Mouse (Mus musculus) hindbrain, embryonic 13.5 days (tissue): ENCODE data around the gene Hoga1. TPM values are rescaled to one million over a fixed set of nuclear protein-coding genes. Genes with fewer than 3 reads are reported as not detected.

ENCODE experiments used
- ATAC-seq: fragments of 200-750 bp; cut with Nextera tagmentation; 2 replicates; pipeline ENCODE4 v1.8.0; 2017; ENCODE audit warnings: moderate TSS enrichment; ENCODE audit not compliant: low FRiP score
- H3K27ac ChIP-seq: fragments of 300-500 bp; sonication (generic); 2 replicates; pipeline ENCODE4 v1.5.1; 2015; ENCODE audit warnings: inconsistent platforms, mild to moderate bottlenecking, moderate library complexity
- H3K27me3 ChIP-seq: fragments of 300-500 bp; sonication (generic); 2 replicates; pipeline ENCODE4 v1.6.1; 2015; ENCODE audit warnings: mild to moderate bottlenecking, inconsistent platforms
- H3K36me3 ChIP-seq: fragments of 300-500 bp; sonication (generic); 2 replicates; pipeline ENCODE4 v1.6.1; 2015; ENCODE audit warnings: mild to moderate bottlenecking, inconsistent platforms
- H3K4me1 ChIP-seq: fragments of 300-500 bp; sonication (generic); replicated peaks from 2 replicates; pipeline ENCODE4 v1.6.1; 2015; ENCODE audit warnings: inconsistent platforms
- H3K4me2 ChIP-seq: fragments of 300-500 bp; sonication (generic); 2 replicates; pipeline ENCODE4 v1.6.1; 2015; ENCODE audit warnings: inconsistent platforms, mild to moderate bottlenecking, moderate library complexity
- H3K4me3 ChIP-seq: fragments of 300-500 bp; sonication (generic); 2 replicates; pipeline ENCODE4 v1.5.1; 2015; ENCODE audit warnings: mild to moderate bottlenecking, inconsistent platforms
- H3K9ac ChIP-seq: fragments of 300-500 bp; sonication (generic); 2 replicates; pipeline ENCODE4 v1.6.1; 2015; ENCODE audit warnings: mild to moderate bottlenecking, inconsistent platforms
- H3K9me3 ChIP-seq: fragments of 300-500 bp; sonication (generic); 2 replicates; pipeline ENCODE4 v1.6.1; 2016; ENCODE audit warnings: inconsistent platforms
- WGBS: fragments of 180-500 bp; shearing (Covaris S2); methylation state at CpG from one replicate; pipeline ENCODE4 v1.1.7; 2015; 5-methylcytosine and 5-hydroxymethylcytosine counted together
- polyA plus RNA-seq: library from polyadenylated mRNA; unstranded; fragments of >200 nt; fragmentation: Nextera tagmentation; extraction: Ambion mirVana; gene quantifications from 2 replicates; pipeline ENCODE4 v1.2.1, GENCODE M21; 2015

Hoga1 gene
- polyA plus RNA-seq, 1 experiment from 2014 or later, result 1.7 TPM

DNA sequence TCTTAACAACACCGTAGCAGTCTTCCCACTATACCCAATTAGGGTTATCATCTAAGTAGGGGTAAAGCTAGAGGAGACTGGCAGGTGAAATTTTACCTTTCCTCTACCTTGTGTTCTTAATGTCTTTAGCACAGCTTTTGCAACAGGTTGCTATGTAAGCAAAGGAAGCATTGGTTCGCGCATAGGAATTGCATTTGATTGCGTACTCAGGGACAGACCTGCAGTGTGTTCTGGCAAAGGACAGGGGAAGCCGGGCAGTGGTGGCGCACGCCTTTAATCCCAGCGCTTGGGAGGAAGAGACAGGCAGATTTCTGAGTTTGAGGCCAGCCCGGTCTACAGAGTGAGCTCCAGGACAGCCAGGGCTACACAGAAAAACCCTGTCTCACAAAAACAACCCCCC is 72.7 kb downstream of the Hoga1 start:
- H3K36me3 ChIP-seq, result peaks cover 79% of the 10 kb centered on the region

DNA sequence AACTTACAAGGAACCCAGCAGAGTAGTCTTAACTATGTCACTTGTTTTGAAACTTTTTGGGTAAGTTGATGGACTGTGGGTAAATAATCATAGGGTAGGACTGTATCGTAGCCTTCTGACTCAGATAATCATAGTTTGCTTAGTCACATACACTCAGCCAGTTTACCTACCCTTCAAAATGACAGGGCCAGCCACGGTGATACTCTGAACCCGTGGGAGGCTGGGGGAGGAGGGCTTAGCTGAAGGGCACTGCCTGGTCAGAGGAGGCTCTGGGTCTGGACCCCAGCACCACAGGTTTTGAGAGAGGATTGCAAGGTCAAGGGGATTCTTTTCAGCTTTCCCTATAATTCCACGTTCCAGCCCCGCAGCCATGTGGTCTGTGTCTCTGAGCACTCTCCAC is 73.2 kb downstream of the Hoga1 start:
- H3K9me3 ChIP-seq, result no peaks in the 10 kb centered on the region
- no peak overlapping the region for H3K9ac ChIP-seq
- no peaks in the 10 kb centered on the region for H3K4me1 ChIP-seq
- H3K27me3 ChIP-seq, result no peaks in the 10 kb centered on the region
- H3K4me3 ChIP-seq, result no peak overlapping the region
- peaks cover 79% of the 10 kb centered on the region for H3K36me3 ChIP-seq
- ATAC-seq, result no peak
- no peak overlapping the region for H3K4me2 ChIP-seq
- WGBS, result 93% methylated on average over 5 of the region's 5 CpGs
- H3K27ac ChIP-seq, result no peak overlapping the region

More for the DNA sequence above, 72.7 kb downstream of the Hoga1 start:
- Histone ChIP-seq H3K4me2 (no peak overlapping the region), H3K4me1 (no peaks in the 10 kb centered on the region), H3K9ac (no peak overlapping the region), H3K27me3 (no peaks in the 10 kb centered on the region), H3K27ac (no peak overlapping the region), H3K4me3 (no peak overlapping the region), H3K9me3 (no peaks in the 10 kb centered on the region)
- 97% methylated on average over 9 of the region's 9 CpGs for WGBS
- no peak for ATAC-seq

DNA sequence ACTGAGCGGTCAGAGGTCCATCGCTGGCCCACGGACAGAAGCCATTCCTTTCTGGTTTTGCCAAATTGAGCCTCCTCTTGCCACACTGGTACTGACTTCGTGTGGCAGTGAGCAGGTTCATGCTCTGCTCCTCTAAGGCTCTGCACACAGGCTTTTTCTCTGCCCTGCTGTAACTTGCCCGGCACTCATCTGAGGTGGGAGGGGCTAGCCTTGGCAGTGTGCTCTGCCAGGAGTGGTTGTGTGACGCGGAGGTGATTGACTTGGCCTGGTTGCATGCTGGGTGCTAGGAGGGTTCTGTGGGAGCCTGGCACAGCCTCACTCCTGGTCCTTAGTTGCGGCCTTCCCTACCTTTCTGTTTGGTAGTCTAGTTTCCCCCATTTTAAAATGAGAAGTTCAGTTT is 75.0 kb downstream of the Hoga1 start:
- WGBS, result 93% methylated on average over 8 of the region's 8 CpGs
- no peak for ATAC-seq
- peaks cover 81% of the 10 kb centered on the region for H3K36me3 ChIP-seq

More for the DNA sequence above, 75.0 kb downstream of the Hoga1 start:
- Histone ChIP-seq H3K9me3 (no peaks in the 10 kb centered on the region), H3K4me2 (no peak overlapping the region), H3K9ac (no peak overlapping the region), H3K27ac (no peak overlapping the region), H3K27me3 (no peaks in the 10 kb centered on the region), H3K4me3 (no peak overlapping the region), H3K4me1 (no peaks in the 10 kb centered on the region)

Other genes starting within 250 kb of the Hoga1 start
- gene Arhgap19, start 243.6 kb upstream of the Hoga1 start, polyA plus RNA-seq, result 6.3 and 7.6 TPM in 2 replicates
- gene Frat1, start 215.6 kb upstream of the Hoga1 start, polyA plus RNA-seq, result 25.6 and 27.8 TPM in 2 replicates
- 8.4 and 10.4 TPM in 2 replicates for gene Frat2, start 197.5 kb upstream of the Hoga1 start, polyA plus RNA-seq
- gene Rrp12, start 149.4 kb upstream of the Hoga1 start, polyA plus RNA-seq, result 15.6 and 15.7 TPM in 2 replicates
- 465 and 466 TPM in 2 replicates for gene Pgam1, start 133.7 kb upstream of the Hoga1 start, polyA plus RNA-seq
- 65.8 and 67.0 TPM in 2 replicates for gene Exosc1, start 112.2 kb upstream of the Hoga1 start, polyA plus RNA-seq
- 78.8 and 80.7 TPM in 2 replicates for gene Zdhhc16, start 112.1 kb upstream of the Hoga1 start, polyA plus RNA-seq
- gene Mms19, start 64.5 kb upstream of the Hoga1 start, polyA plus RNA-seq, result 36.5 and 39.7 TPM in 2 replicates
- gene Ubtd1, start 63.8 kb upstream of the Hoga1 start, polyA plus RNA-seq, result 10.8 and 11.4 TPM in 2 replicates
- 0.35 and 0.53 TPM in 2 replicates for gene Ankrd2, start 9.6 kb upstream of the Hoga1 start, polyA plus RNA-seq
- not detected in 2 replicates for gene 4933411K16Rik, start 6.6 kb downstream of the Hoga1 start, polyA plus RNA-seq
- gene Morn4, start 40.7 kb downstream of the Hoga1 start, polyA plus RNA-seq, result 125 TPM in 2 replicates
- 27.0 and 27.9 TPM in 2 replicates for gene Pi4k2a, start 44.9 kb downstream of the Hoga1 start, polyA plus RNA-seq
- gene Avpi1, start 83.4 kb downstream of the Hoga1 start, polyA plus RNA-seq, result 6.4 and 8.6 TPM in 2 replicates
- gene Marveld1, start 101.8 kb downstream of the Hoga1 start, polyA plus RNA-seq, result 1.5 and 1.7 TPM in 2 replicates
- 55.3 and 58.7 TPM in 2 replicates for gene Zfyve27, start 118.3 kb downstream of the Hoga1 start, polyA plus RNA-seq
- gene Sfrp5, start 156.6 kb downstream of the Hoga1 start, polyA plus RNA-seq, result 4.4 and 4.6 TPM in 2 replicates
- gene Golga7b, start 202.0 kb downstream of the Hoga1 start, polyA plus RNA-seq, result 38.8 and 40.0 TPM in 2 replicates